Mouse (Mus musculus): ENCODE data around the gene Myo5a. TPM values are rescaled to one million over a fixed set of nuclear protein-coding genes. Genes with fewer than 3 reads are reported as not detected.

Gene Myo5a
- polyA plus RNA-seq, 1 experiment from 2014 or later: 12.3 TPM

DNA sequence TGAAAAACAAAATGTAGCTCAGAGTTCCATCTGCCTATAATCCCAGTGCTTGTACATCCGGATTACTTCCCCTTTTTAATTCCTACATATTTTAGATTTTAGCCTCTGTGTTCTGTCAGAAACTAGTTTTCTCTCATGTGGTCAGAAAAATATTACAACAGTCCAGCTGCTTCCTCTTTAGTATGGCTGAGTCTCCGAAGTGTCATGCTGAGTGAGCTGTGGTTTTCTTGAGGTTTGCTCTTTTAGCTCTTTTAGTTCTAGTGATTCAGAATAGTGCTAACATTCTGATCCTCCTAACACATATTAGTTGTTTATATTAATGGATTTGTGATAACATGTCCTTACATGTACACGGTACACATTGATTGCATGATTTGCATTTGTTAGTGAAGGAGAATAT is 23.9 kb downstream of the Myo5a start:
- 88% methylated on average over 3 of the region's 3 CpGs for WGBS
- H3K9ac ChIP-seq (ENCODE audit: low read length): no peak overlapping the region

DNA sequence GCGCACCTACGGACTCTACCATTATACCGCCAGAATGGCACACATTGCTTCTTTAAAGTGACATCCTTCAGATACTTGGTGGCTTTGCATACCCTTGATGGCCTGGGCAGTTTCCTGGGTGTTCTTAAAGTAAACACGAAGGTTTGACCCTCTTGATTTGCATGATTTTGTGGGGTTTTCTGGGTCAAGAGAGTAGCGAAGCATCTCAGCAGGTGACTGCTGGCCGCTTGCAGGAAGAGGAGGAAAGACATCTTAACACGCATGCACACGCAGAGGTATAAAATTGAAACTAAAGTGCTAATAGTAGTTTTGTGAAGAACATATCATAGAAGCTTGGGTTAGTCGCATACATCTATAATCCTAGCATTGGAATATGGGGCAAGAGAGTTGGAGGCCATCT is 28.1 kb downstream of the Myo5a start:
- no peaks in the 10 kb centered on the region for H3K9me3 ChIP-seq (ENCODE audit: control insufficient read depth, low read length)
- H3K4me3 ChIP-seq (ENCODE audit: control insufficient read depth in 1 of 2, insufficient read depth in 1 of 2, low read depth in 1 of 2, low read length in 2 of 2): no peak overlapping the region
- no peaks in the 10 kb centered on the region for H3K27me3 ChIP-seq (ENCODE audit: control insufficient read depth, insufficient read depth, low read length)
- no peak overlapping the region for H3K9ac ChIP-seq (ENCODE audit: low read length)
- no peak overlapping the region for H3K4me2 ChIP-seq (ENCODE audit: low read length)
- H3K4me1 ChIP-seq (ENCODE audit: control insufficient read depth in 2 of 2, insufficient read depth in 2 of 2, low read length in 2 of 2): no peaks in the 10 kb centered on the region
- H3K36me3 ChIP-seq (ENCODE audit: control insufficient read depth, insufficient read depth, low read length): no peaks in the 10 kb centered on the region
- H3K27ac ChIP-seq (replicated peaks in 1 of 2; ENCODE audit: control insufficient read depth in 1 of 2, insufficient read depth in 1 of 2, low read depth in 2 of 2, low read length in 2 of 2): no peak overlapping the region
- no peak for ATAC-seq (ENCODE audit: insufficient number of reproducible peaks, insufficient read depth, low FRiP score, low read depth)
- 92% methylated on average over 9 of the region's 9 CpGs for WGBS

More for the DNA sequence above, 23.9 kb downstream of the Myo5a start:
- Histone ChIP-seq H3K27me3 (ENCODE audit: control insufficient read depth, insufficient read depth, low read length) (no peaks in the 10 kb centered on the region), H3K4me3 (ENCODE audit: control insufficient read depth in 1 of 2, insufficient read depth in 1 of 2, low read depth in 1 of 2, low read length in 2 of 2) (no peak overlapping the region), H3K4me2 (ENCODE audit: low read length) (no peak overlapping the region), H3K27ac (replicated peaks in 1 of 2; ENCODE audit: control insufficient read depth in 1 of 2, insufficient read depth in 1 of 2, low read depth in 2 of 2, low read length in 2 of 2) (no peak overlapping the region), H3K36me3 (ENCODE audit: control insufficient read depth, insufficient read depth, low read length) (no peaks in the 10 kb centered on the region), H3K9me3 (ENCODE audit: control insufficient read depth, low read length) (no peaks in the 10 kb centered on the region), H3K4me1 (ENCODE audit: control insufficient read depth in 2 of 2, insufficient read depth in 2 of 2, low read length in 2 of 2) (no peaks in the 10 kb centered on the region)
- ATAC-seq (ENCODE audit: insufficient number of reproducible peaks, insufficient read depth, low FRiP score, low read depth): no peak

DNA sequence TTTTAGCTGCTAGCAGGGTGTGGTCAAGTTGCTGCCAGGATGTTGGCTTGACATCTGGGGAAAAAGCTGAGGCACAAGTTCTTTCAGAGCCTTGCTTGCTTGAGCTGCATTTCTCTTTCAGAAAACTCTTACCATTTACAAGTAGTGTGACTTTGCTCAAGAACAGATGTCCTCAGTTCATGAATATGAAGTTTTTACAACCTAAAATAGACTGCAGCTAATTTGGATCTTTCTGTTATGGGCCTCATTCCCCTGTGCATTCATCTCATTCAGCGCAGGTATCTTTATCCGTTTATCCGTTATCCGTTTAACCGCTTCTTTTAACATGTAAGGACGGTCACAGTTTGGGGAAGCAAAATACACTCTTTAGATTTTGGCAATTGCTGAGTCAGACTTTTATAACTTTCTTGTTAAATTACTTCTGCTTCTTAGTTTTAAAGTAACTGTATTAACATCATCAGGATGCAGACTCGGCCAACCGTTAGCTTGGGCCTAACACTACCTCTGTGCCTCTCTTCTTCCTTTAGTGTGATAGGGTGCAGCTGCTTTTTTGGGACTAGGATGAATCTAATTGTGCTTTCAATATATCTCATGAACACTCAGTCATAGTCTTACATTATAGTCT is 29.5 kb downstream of the Myo5a start:
- no peak for ATAC-seq (ENCODE audit: insufficient number of reproducible peaks, insufficient read depth, low FRiP score, low read depth)
- Histone ChIP-seq H3K27me3 (ENCODE audit: control insufficient read depth, insufficient read depth, low read length) (no peaks in the 10 kb centered on the region), H3K9ac (ENCODE audit: low read length) (no peak overlapping the region), H3K36me3 (ENCODE audit: control insufficient read depth, insufficient read depth, low read length) (no peaks in the 10 kb centered on the region), H3K9me3 (ENCODE audit: control insufficient read depth, low read length) (no peaks in the 10 kb centered on the region), H3K4me3 (ENCODE audit: control insufficient read depth in 1 of 2, insufficient read depth in 1 of 2, low read depth in 1 of 2, low read length in 2 of 2) (no peak overlapping the region), H3K27ac (replicated peaks in 1 of 2; ENCODE audit: control insufficient read depth in 1 of 2, insufficient read depth in 1 of 2, low read depth in 2 of 2, low read length in 2 of 2) (no peak overlapping the region), H3K4me2 (ENCODE audit: low read length) (no peak overlapping the region), H3K4me1 (ENCODE audit: control insufficient read depth in 2 of 2, insufficient read depth in 2 of 2, low read length in 2 of 2) (no peaks in the 10 kb centered on the region)
- 89% methylated on average over 8 of the region's 8 CpGs for WGBS

DNA sequence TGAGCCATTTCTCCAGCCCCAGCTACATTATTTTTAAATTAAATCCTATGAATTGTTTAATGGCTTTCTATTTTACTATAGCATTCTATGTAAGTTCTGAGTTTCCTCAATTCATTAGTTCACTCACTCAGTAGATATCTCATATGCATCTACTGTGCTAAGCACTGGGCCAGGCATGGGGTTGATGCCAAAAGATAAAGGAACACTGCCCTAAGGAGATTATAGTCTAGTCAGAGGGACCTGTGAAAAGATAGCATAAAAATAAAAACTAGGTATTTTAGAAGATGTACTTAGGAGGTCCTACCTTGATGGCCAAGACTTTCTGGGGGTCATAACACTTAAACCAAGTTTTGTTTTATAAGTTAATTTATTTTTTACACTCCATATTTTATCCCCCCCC is 31.3 kb downstream of the Myo5a start:
- no peak for ATAC-seq (ENCODE audit: insufficient number of reproducible peaks, insufficient read depth, low FRiP score, low read depth)
- H3K9me3 ChIP-seq (ENCODE audit: control insufficient read depth, low read length): no peaks in the 10 kb centered on the region
- no peak overlapping the region for H3K4me3 ChIP-seq (ENCODE audit: control insufficient read depth in 1 of 2, insufficient read depth in 1 of 2, low read depth in 1 of 2, low read length in 2 of 2)
- H3K9ac ChIP-seq (ENCODE audit: low read length): no peak overlapping the region
- H3K4me1 ChIP-seq (ENCODE audit: control insufficient read depth in 2 of 2, insufficient read depth in 2 of 2, low read length in 2 of 2): no peaks in the 10 kb centered on the region
- no peaks in the 10 kb centered on the region for H3K36me3 ChIP-seq (ENCODE audit: control insufficient read depth, insufficient read depth, low read length)
- H3K27ac ChIP-seq (replicated peaks in 1 of 2; ENCODE audit: control insufficient read depth in 1 of 2, insufficient read depth in 1 of 2, low read depth in 2 of 2, low read length in 2 of 2): no peak overlapping the region
- H3K27me3 ChIP-seq (ENCODE audit: control insufficient read depth, insufficient read depth, low read length): no peaks in the 10 kb centered on the region
- H3K4me2 ChIP-seq (ENCODE audit: low read length): no peak overlapping the region

DNA sequence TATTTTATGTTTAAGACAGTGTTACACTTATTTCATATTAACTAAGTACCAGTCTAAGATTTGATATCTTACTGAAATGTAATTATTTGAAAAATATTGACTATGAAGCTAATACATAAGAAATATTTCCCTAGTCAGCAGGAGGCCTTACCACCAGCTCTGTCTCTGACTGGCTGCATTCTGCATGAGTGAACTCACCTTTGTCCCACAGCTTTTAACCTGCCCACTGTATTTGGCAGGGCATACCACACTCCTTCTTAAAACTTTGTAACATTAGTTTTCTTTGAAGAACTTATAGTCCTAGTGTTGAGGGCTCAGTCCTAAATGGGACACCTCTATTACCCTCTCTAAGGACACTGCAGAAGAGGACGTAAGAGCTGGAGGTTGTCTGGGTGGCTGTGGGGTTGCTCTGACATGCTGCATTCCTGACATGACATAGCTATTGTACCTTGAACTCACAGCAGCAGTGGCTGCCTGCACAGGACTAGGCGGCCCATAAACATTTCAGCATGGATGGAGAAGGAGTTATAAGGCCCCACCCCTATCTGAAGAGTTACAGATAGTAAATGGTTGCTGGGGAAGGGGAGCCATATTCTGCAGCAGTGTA is 45.9 kb downstream of the Myo5a start:
- H3K4me2 ChIP-seq (ENCODE audit: low read length): no peak overlapping the region
- H3K4me3 ChIP-seq (ENCODE audit: control insufficient read depth in 1 of 2, insufficient read depth in 1 of 2, low read depth in 1 of 2, low read length in 2 of 2): no peak overlapping the region
- no peak overlapping the region for H3K27ac ChIP-seq (replicated peaks in 1 of 2; ENCODE audit: control insufficient read depth in 1 of 2, insufficient read depth in 1 of 2, low read depth in 2 of 2, low read length in 2 of 2)
- ATAC-seq (ENCODE audit: insufficient number of reproducible peaks, insufficient read depth, low FRiP score, low read depth): no peak
- H3K27me3 ChIP-seq (ENCODE audit: control insufficient read depth, insufficient read depth, low read length): no peaks in the 10 kb centered on the region
- WGBS: 37% methylated on average over 2 of the region's 2 CpGs
- H3K9me3 ChIP-seq (ENCODE audit: control insufficient read depth, low read length): no peaks in the 10 kb centered on the region
- H3K9ac ChIP-seq (ENCODE audit: low read length): no peak overlapping the region
- no peaks in the 10 kb centered on the region for H3K4me1 ChIP-seq (ENCODE audit: control insufficient read depth in 2 of 2, insufficient read depth in 2 of 2, low read length in 2 of 2)
- peaks cover 11% of the 10 kb centered on the region for H3K36me3 ChIP-seq (ENCODE audit: control insufficient read depth, insufficient read depth, low read length)

DNA sequence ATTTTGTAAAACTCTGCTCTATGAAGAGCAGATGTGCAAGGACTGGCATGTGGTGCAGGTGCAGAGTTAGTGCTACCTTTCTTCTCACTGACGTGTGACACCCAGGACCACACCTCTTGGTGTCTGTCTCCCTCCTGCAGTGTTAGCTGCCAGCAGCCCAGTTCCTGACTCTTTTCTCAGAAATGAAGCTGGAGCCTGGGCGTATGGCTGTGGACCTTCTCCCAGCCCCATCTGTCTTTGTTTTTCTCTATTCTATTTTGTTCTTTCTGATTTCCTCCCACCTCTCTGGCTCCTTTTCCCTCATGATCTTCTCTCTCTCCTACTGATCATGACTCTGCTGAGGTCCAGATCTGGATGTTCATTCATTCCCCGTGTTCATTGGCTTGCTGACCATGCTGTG is 50.3 kb downstream of the Myo5a start:
- Histone ChIP-seq H3K4me1 (ENCODE audit: control insufficient read depth in 2 of 2, insufficient read depth in 2 of 2, low read length in 2 of 2) (no peaks in the 10 kb centered on the region), H3K27ac (replicated peaks in 1 of 2; ENCODE audit: control insufficient read depth in 1 of 2, insufficient read depth in 1 of 2, low read depth in 2 of 2, low read length in 2 of 2) (no peak overlapping the region), H3K4me3 (ENCODE audit: control insufficient read depth in 1 of 2, insufficient read depth in 1 of 2, low read depth in 1 of 2, low read length in 2 of 2) (no peak overlapping the region), H3K27me3 (ENCODE audit: control insufficient read depth, insufficient read depth, low read length) (no peaks in the 10 kb centered on the region), H3K9me3 (ENCODE audit: control insufficient read depth, low read length) (no peaks in the 10 kb centered on the region), H3K4me2 (ENCODE audit: low read length) (no peak overlapping the region), H3K36me3 (ENCODE audit: control insufficient read depth, insufficient read depth, low read length) (peaks cover 17% of the 10 kb centered on the region), H3K9ac (ENCODE audit: low read length) (no peak overlapping the region)
- ATAC-seq (ENCODE audit: insufficient number of reproducible peaks, insufficient read depth, low FRiP score, low read depth): no peak
- WGBS: 84% methylated on average over 3 of the region's 3 CpGs

DNA sequence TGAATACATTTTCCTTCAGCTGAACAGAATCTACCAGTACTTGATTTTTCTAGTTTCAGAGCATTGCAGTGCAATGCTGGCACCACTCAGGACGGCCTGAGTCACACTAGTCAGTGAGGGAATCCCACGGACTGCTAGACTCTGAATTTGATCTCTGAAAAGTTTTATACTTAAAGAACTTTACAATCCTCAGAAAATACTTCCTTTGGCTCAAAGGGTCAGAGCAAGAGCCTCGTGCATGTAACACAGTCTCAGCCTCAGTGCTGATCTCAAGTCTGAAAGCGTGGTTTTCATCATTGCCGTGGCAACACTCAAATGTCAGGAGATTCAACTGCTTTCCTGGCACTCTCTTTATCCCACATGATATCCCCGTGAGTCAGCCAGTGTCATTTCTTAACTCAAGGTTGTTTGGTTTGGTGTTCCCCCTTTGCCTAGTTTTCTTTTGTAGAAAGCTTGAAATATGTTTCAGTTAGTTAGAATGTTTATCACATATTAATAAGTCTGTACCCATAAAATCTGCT is 53.4 kb downstream of the Myo5a start:
- no peaks in the 10 kb centered on the region for H3K9me3 ChIP-seq (ENCODE audit: control insufficient read depth, low read length)
- H3K4me2 ChIP-seq (ENCODE audit: low read length): no peak overlapping the region
- H3K4me1 ChIP-seq (ENCODE audit: control insufficient read depth in 2 of 2, insufficient read depth in 2 of 2, low read length in 2 of 2): no peaks in the 10 kb centered on the region; a peak in 1 of 4 replicates
- no peak overlapping the region for H3K9ac ChIP-seq (ENCODE audit: low read length)
- no peak overlapping the region for H3K27ac ChIP-seq (replicated peaks in 1 of 2; ENCODE audit: control insufficient read depth in 1 of 2, insufficient read depth in 1 of 2, low read depth in 2 of 2, low read length in 2 of 2)
- 48% methylated on average over 6 of the region's 6 CpGs for WGBS
- no peak overlapping the region for H3K4me3 ChIP-seq (ENCODE audit: control insufficient read depth in 1 of 2, insufficient read depth in 1 of 2, low read depth in 1 of 2, low read length in 2 of 2)
- ATAC-seq (ENCODE audit: insufficient number of reproducible peaks, insufficient read depth, low FRiP score, low read depth): no peak
- H3K36me3 ChIP-seq (ENCODE audit: control insufficient read depth, insufficient read depth, low read length): peaks cover 29% of the 10 kb centered on the region
- H3K27me3 ChIP-seq (ENCODE audit: control insufficient read depth, insufficient read depth, low read length): no peaks in the 10 kb centered on the region

DNA sequence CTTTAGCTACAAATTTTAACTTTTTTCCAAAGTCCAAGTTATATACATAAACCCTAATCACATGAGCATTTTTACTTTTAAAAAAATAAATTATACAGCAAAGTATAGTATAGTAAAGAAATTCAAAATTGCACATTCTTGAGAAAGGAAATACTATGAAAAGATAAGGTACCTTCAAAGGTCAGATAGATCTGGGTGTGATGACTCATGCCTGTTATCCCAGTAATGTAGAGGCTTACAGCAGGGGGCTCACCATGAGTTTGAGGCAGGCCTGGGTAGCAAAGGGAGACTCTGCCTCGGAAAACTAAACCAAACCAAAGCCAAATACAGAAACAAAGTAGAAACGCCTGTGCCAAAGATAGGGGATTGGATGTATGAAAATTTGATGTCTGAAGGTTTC is 59.7 kb downstream of the Myo5a start:
- Histone ChIP-seq H3K9ac (ENCODE audit: low read length) (no peak overlapping the region), H3K4me1 (ENCODE audit: control insufficient read depth in 2 of 2, insufficient read depth in 2 of 2, low read length in 2 of 2) (no peaks in the 10 kb centered on the region; a peak in 1 of 4 replicates), H3K27me3 (ENCODE audit: control insufficient read depth, insufficient read depth, low read length) (no peaks in the 10 kb centered on the region), H3K27ac (replicated peaks in 1 of 2; ENCODE audit: control insufficient read depth in 1 of 2, insufficient read depth in 1 of 2, low read depth in 2 of 2, low read length in 2 of 2) (no peak overlapping the region), H3K36me3 (ENCODE audit: control insufficient read depth, insufficient read depth, low read length) (peaks cover 32% of the 10 kb centered on the region; the same call in 1 of the 2 replicates), H3K4me3 (ENCODE audit: control insufficient read depth in 1 of 2, insufficient read depth in 1 of 2, low read depth in 1 of 2, low read length in 2 of 2) (no peak overlapping the region), H3K9me3 (ENCODE audit: control insufficient read depth, low read length) (no peaks in the 10 kb centered on the region), H3K4me2 (ENCODE audit: low read length) (no peak overlapping the region)
- WGBS: 50% methylated on average over 2 of the region's 2 CpGs
- ATAC-seq (ENCODE audit: insufficient number of reproducible peaks, insufficient read depth, low FRiP score, low read depth): no peak
